Mouse (Mus musculus) embryonic facial prominence, embryonic 11.5 days (tissue): ENCODE data around the gene Npas3. TPM values are rescaled to one million over a fixed set of nuclear protein-coding genes. Genes with fewer than 3 reads are reported as not detected.

Experiments used
- ATAC-seq: fragments of 200-750 bp; cut with Nextera tagmentation; replicated peaks from 2 replicates; pipeline ENCODE4 v1.8.0; 2017; ENCODE audit warnings: low read depth; ENCODE audit not compliant: insufficient number of reproducible peaks, low FRiP score, low TSS enrichment
- DNase-seq: peaks from one replicate; pipeline ENCODE4 v3.0.0-alpha.2; 2015; ENCODE audit warnings: low spot score
- H3K27ac ChIP-seq: fragments of 300-500 bp; sonication (generic); replicated peaks from 2 replicates; pipeline ENCODE4 v1.5.1; 2014; ENCODE audit warnings: mild to moderate bottlenecking, low read depth, low read length, control low read depth
- H3K27me3 ChIP-seq: fragments of 300-500 bp; sonication (generic); 2 replicates; pipeline ENCODE4 v1.6.1; 2014; ENCODE audit warnings: mild to moderate bottlenecking, low read length, moderate library complexity, mixed read lengths; ENCODE audit not compliant: control insufficient read depth, insufficient read depth
- H3K36me3 ChIP-seq: fragments of 300-500 bp; sonication (generic); replicated peaks from 2 replicates; pipeline ENCODE4 v1.6.1; 2014; ENCODE audit warnings: low read depth, mild to moderate bottlenecking, low read length, moderate library complexity, mixed read lengths; ENCODE audit not compliant: control insufficient read depth, insufficient read depth
- H3K4me1 ChIP-seq: fragments of 300-500 bp; sonication (generic); 2 replicates; pipeline ENCODE4 v1.6.1; 2014; ENCODE audit warnings: low read length, mixed read lengths; ENCODE audit not compliant: control insufficient read depth, insufficient read depth
- H3K4me2 ChIP-seq: fragments of 300-500 bp; sonication (generic); 2 replicates; pipeline ENCODE4 v1.6.1; 2014; ENCODE audit warnings: low read depth, mild to moderate bottlenecking, control low read depth, low read length, moderate library complexity
- H3K4me3 ChIP-seq: fragments of 300-500 bp; sonication (generic); 2 replicates; pipeline ENCODE4 v1.5.1; 2014; ENCODE audit warnings: low read depth, low read length, control low read depth
- H3K9ac ChIP-seq: fragments of 300-500 bp; sonication (generic); replicated peaks from 2 replicates; pipeline ENCODE4 v1.6.1; 2014; ENCODE audit warnings: mild to moderate bottlenecking, control low read depth, low read length
- H3K9me3 ChIP-seq: fragments of 300-500 bp; sonication (generic); replicated peaks from 2 replicates; pipeline ENCODE4 v1.6.1; 2016; ENCODE audit warnings: mild to moderate bottlenecking, low read length, inconsistent platforms, mixed read lengths; ENCODE audit not compliant: control insufficient read depth
- WGBS: fragments of 180-500 bp; shearing (Covaris S2); extraction: QIAGEN DNeasy Blood & Tissue Kit; methylation state at CpG from one replicate; pipeline ENCODE4 v1.1.7; 2014; 5-methylcytosine and 5-hydroxymethylcytosine counted together
- polyA plus RNA-seq: library from polyadenylated mRNA; unstranded; fragments of >200 nt; fragmentation: Nextera tagmentation; extraction: Ambion mirVana; gene quantifications from 2 replicates; pipeline ENCODE4 v1.2.1, GENCODE M21; 2014

The Npas3 gene
- polyA plus RNA-seq, 1 experiment from 2014 or later = 5.0 TPM

DNA sequence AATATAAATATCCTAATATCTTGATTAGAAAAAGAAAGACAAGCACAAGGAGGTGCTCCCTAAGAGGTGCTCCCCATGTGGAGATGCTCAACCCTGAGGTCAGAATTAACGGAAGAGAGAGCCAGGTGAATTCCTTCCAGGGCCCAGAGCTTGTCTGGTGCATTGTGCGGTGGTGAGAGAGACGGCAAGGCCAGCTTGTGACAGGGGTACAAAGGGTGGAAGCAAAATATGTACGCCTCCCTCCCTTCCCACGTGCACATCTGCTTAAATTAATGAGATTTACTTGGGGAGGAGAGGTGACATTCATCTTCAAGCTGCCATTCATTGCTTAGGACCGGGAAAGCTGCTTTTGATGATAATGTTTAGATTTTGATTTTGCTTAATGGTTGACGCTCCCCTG, 713.5 kb downstream of the Npas3 start:
- 60% methylated on average over 7 of the region's 7 CpGs for WGBS
- Histone ChIP-seq H3K36me3 (no peaks in the 10 kb centered on the region), H3K4me1 (no peaks in the 10 kb centered on the region), H3K4me3 (no peak overlapping the region), H3K27me3 (no peaks in the 10 kb centered on the region), H3K9me3 (no peaks in the 10 kb centered on the region), H3K27ac (no peak overlapping the region), H3K9ac (no peak overlapping the region), H3K4me2 (no peak overlapping the region)
- ATAC-seq (no peak), DNase-seq (no peak)

DNA sequence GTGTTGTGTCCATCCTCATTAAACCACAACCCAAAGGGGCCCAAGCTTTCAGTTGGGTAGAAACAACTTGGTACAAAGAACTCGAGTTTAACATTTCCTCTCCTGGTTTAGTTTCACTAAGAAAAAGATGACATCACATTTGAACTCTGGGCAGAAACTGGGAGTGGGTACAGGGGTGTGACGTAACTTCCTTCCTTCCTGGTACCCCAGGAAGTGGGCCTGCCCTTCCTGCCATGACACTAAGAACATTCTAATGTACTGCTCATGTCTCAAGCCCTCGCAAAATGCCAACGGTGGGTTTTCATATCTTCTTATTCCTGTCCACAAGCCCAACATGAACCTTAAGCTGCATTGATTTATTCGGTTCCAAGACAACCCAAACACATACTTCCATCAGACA, 715.1 kb downstream of the Npas3 start:
- Histone ChIP-seq H3K4me1 (no peaks in the 10 kb centered on the region), H3K9ac (no peak overlapping the region)
- no peak for ATAC-seq

DNA sequence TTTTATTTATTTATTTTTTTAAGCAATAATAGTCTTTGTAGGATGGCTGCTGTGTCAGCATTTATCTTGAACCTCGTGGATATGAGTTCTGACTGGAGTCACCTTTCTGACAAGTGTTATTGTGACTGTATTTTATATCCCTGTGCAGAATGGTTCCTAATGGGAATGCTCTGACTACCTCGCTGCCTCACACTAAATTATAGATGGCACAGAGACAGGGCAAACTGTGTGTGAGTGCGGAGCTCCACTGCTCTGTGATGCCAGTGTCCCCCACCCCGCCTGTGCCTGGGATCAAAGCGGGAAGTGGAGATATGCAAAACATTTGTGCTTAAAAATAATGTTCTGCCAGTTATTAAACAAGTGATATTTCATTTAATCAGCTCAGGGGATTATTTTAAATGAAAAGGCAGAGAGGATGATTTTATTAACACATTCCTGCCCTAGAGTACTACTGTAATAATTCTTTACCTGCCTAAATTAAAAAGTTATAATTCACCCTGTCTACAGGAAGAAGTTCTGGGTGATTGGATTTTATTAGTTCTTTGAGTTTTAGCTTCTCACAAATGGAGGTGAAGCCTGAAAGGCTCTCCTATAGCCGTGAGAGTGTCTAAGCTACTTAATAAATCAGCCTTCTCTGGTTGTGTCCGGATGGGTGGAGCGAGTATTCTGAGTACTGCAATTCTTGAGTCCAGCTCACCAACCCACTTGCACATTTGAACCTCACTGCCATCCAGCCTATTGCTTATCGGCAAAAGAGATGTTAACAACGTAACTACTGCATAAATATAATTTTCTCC, 721.1 kb downstream of the Npas3 start:
- Histone ChIP-seq H3K27me3 (no peaks in the 10 kb centered on the region), H3K9me3 (no peaks in the 10 kb centered on the region), H3K4me1 (no peaks in the 10 kb centered on the region), H3K4me2 (no peak overlapping the region), H3K36me3 (no peaks in the 10 kb centered on the region), H3K27ac (no peak overlapping the region), H3K9ac (no peak overlapping the region), H3K4me3 (no peak overlapping the region)
- WGBS = 87% methylated on average over 10 of the region's 10 CpGs
- no peak for ATAC-seq
- no peak for DNase-seq

More for the DNA sequence above, 715.1 kb downstream of the Npas3 start:
- Histone ChIP-seq H3K27me3 (no peaks in the 10 kb centered on the region), H3K36me3 (no peaks in the 10 kb centered on the region), H3K4me2 (no peak overlapping the region), H3K4me3 (no peak overlapping the region), H3K27ac (no peak overlapping the region), H3K9me3 (no peaks in the 10 kb centered on the region)
- WGBS = 89% methylated on average over 5 of the region's 5 CpGs
- no peak for DNase-seq

DNA sequence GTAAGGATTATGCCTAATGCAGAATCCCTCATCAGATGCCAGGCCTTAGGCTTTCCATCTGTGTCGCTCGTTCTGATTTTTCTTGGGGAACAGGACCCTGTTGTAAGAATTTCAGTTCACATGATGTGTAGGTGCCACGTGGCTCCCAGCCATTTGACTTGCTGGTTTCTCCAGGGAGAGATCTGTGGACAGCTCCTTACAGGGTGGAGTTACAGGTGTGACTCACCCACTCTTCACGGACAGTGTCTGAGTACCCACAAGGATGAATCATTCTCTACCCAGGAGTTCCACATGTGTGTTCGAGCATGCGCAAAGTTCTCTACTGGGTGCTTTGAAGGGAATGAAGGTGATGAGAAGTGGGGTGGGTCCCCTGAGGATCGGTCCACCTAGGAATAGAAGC, 722.2 kb downstream of the Npas3 start:
- H3K4me1 ChIP-seq = no peaks in the 10 kb centered on the region
- no peak overlapping the region for H3K27ac ChIP-seq
- H3K9me3 ChIP-seq = no peaks in the 10 kb centered on the region
- no peak overlapping the region for H3K4me3 ChIP-seq
- WGBS = 88% methylated on average over 7 of the region's 7 CpGs
- DNase-seq (no peak), ATAC-seq (no peak)
- no peaks in the 10 kb centered on the region for H3K27me3 ChIP-seq
- H3K4me2 ChIP-seq = no peak overlapping the region
- no peaks in the 10 kb centered on the region for H3K36me3 ChIP-seq
- no peak overlapping the region for H3K9ac ChIP-seq

DNA sequence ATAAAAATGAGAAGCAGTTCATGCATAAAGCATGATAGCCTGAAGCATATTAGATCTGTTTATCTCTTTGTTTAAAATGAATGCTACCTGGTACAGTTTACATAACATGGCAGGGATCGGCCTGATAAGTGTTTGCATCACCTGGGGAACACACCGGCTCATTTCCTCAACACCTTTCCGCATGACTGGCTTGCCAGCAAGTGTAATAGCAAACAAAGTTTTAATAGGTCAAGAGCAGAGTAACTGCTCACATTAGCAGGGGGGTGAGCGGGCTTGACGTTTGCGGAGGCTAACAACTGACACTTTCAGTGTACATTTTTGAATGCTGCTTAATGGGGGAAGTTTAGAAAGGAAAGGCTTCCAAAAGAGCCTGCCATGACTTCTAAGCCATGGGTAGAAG, 724.9 kb downstream of the Npas3 start:
- no peak overlapping the region for H3K27ac ChIP-seq
- no peaks in the 10 kb centered on the region for H3K4me1 ChIP-seq
- H3K9ac ChIP-seq = no peak overlapping the region
- DNase-seq (no peak), ATAC-seq (no peak)
- H3K4me3 ChIP-seq = no peak overlapping the region
- H3K9me3 ChIP-seq = no peaks in the 10 kb centered on the region
- H3K27me3 ChIP-seq = no peaks in the 10 kb centered on the region
- H3K4me2 ChIP-seq = no peak overlapping the region
- 77% methylated on average over 6 of the region's 6 CpGs for WGBS
- no peaks in the 10 kb centered on the region for H3K36me3 ChIP-seq

DNA sequence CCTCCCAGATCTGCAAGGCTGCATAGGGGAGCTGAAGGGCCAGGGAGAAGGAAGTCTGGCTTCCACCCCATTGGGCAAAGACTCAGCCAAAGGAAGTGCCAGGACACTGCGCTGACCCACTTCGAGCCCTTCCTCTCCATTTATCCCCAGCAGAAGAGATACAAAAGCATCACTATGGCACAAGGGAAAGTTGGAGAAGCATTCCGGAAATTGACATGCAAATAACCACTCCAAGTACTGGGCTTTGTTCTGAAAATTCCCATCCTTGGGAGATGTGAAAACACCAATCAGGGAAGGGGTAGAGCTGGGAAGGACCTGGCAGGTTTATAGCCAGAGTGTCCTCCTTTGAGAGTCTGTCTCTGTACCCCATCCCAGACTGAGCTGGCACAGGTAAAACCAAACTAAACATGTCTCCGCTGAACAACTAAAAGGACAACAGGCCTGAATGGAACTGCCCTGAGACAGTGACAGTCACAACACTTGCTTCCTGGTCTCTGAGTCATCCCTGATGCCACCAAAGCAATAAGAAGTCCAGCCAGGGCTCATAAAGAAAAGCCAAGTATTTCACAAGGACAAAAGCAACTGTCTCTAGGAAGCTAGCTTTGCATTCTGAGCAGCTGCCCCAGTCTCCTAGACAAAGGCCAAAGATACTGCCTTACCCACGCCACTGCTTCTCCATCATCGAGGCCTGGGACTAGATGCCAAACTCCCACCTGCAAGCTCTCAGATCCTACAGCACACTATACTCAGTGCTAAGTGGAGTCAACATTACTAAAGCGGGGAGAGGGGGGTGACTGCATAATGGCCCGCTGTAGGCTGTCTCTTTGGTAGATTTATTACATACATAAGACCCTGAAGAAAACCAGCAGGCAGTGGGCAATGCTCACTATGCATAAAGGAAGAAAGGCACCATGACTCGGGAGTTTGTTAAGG, 733.4 kb downstream of the Npas3 start:
- Histone ChIP-seq H3K27ac (no peak overlapping the region), H3K9ac (no peak overlapping the region), H3K4me1 (no peaks in the 10 kb centered on the region), H3K27me3 (no peaks in the 10 kb centered on the region), H3K4me3 (no peak overlapping the region), H3K9me3 (no peaks in the 10 kb centered on the region), H3K36me3 (no peaks in the 10 kb centered on the region), H3K4me2 (no peak overlapping the region)
- ATAC-seq (no peak), DNase-seq (no peak)
- 80% methylated on average over 9 of the region's 9 CpGs for WGBS

DNA sequence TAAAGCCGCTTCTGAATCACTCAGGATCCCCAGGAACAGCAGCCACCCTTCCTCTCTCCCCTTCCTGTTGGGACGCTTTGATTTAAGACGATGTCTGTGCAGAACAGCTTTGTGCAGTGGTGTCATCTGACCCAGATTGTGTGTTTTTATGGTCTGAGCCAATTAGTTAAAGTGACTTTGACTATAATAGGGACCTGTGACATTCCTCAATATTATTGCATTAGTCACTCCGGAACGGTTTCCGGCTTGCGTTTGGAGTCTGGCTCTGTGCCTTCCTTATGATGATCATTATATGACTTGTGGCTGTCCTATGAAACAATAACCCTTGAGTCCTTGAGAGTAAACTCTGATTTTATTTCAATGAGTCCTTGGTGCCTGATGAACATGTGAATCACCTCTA, 735.5 kb downstream of the Npas3 start:
- Histone ChIP-seq H3K27me3 (no peaks in the 10 kb centered on the region), H3K4me2 (no peak overlapping the region), H3K4me3 (no peak overlapping the region), H3K9ac (no peak overlapping the region), H3K27ac (no peak overlapping the region), H3K4me1 (no peaks in the 10 kb centered on the region), H3K36me3 (no peaks in the 10 kb centered on the region), H3K9me3 (no peaks in the 10 kb centered on the region)
- WGBS = 70% methylated on average over 7 of the region's 7 CpGs
- DNase-seq (no peak), ATAC-seq (no peak)
